Mouse (Mus musculus): ENCODE measurements at regions not wholly inside any gene's neighbourhood (a gene's known extent, or its start where the extent isn't known, plus 50 kb on each side); places are given as distances from the start of the nearest gene placed in this dataset.

- TF ChIP-seq CTCF (IDR thresholded peaks at IDR 0.05) (no peak), EP300 (IDR thresholded peaks at IDR 0.05) (no peak)
Observed at GRCm38 (mm10) chr11:56786351-56786750, 224.8 kb upstream of the Gria1 start.

All from lung, postnatal 0 days (tissue).